Mouse (Mus musculus): ENCODE measurements at regions not wholly inside any gene's neighbourhood (a gene's known extent, or its start where the extent isn't known, plus 50 kb on each side); places are given as distances from the start of the nearest gene placed in this dataset.

- no peak for DNase-seq (ENCODE audit: low read depth)
These were observed 124.7 kb downstream of the Erv3 start for GRCm38 (mm10) chr2:131734740-131735378.

GRCm38 (mm10) chr2:131726533-131726932 lies 133.0 kb downstream of the Erv3 start:
- DNase-seq (ENCODE audit: low read depth), result no peak

- no peak for DNase-seq (ENCODE audit: low read depth)
These were observed 137.7 kb downstream of the Erv3 start for GRCm38 (mm10) chr2:131721631-131722545.

GRCm38 (mm10) chr2:131717561-131717960 lies 142.0 kb downstream of the Erv3 start:
- DNase-seq (ENCODE audit: low read depth), result no peak

GRCm38 (mm10) chr2:131716841-131717240 lies 142.7 kb downstream of the Erv3 start:
- DNase-seq (ENCODE audit: low read depth), result no peak

GRCm38 (mm10) chr2:131715381-131715780 lies 144.2 kb downstream of the Erv3 start:
- DNase-seq (ENCODE audit: low read depth), result no peak

GRCm38 (mm10) chr2:131711886-131712285 lies 147.7 kb downstream of the Erv3 start:
- DNase-seq (ENCODE audit: low read depth), result no peak

- DNase-seq (ENCODE audit: low read depth), result no peak
These were observed 144.5 kb upstream of the Adra1d start for GRCm38 (mm10) chr2:131706565-131706964.

- DNase-seq (ENCODE audit: low read depth), result no peak
These were observed 142.3 kb upstream of the Adra1d start for GRCm38 (mm10) chr2:131704406-131704805.

GRCm38 (mm10) chr2:131702146-131702545 lies 140.1 kb upstream of the Adra1d start:
- DNase-seq (ENCODE audit: low read depth), result no peak

GRCm38 (mm10) chr2:131699798-131700197 lies 137.7 kb upstream of the Adra1d start:
- no peak for DNase-seq (ENCODE audit: low read depth)

GRCm38 (mm10) chr2:131698008-131698965 lies 136.2 kb upstream of the Adra1d start:
- DNase-seq (ENCODE audit: low read depth), result no peak

- peak; percentile 21 for DNase-seq (ENCODE audit: low read depth)
These were observed 134.2 kb upstream of the Adra1d start for GRCm38 (mm10) chr2:131696307-131696706.

GRCm38 (mm10) chr2:131689996-131690395 lies 127.9 kb upstream of the Adra1d start:
- no peak for DNase-seq (ENCODE audit: low read depth)

- DNase-seq (ENCODE audit: low read depth), result no peak
These were observed 126.2 kb upstream of the Adra1d start for GRCm38 (mm10) chr2:131688282-131688681.

GRCm38 (mm10) chr2:131687449-131687848 lies 125.4 kb upstream of the Adra1d start:
- DNase-seq (ENCODE audit: low read depth), result no peak

- no peak for DNase-seq (ENCODE audit: low read depth)
These were observed 124.7 kb upstream of the Adra1d start for GRCm38 (mm10) chr2:131686748-131687147.

- DNase-seq (ENCODE audit: low read depth), result no peak
These were observed 123.2 kb upstream of the Adra1d start for GRCm38 (mm10) chr2:131685326-131685725.

GRCm38 (mm10) chr2:131683734-131684133 lies 121.7 kb upstream of the Adra1d start:
- DNase-seq (ENCODE audit: low read depth), result no peak

GRCm38 (mm10) chr2:131678484-131678883 lies 116.4 kb upstream of the Adra1d start:
- DNase-seq (ENCODE audit: low read depth), result no peak

- no peak for DNase-seq (ENCODE audit: low read depth)
These were observed 114.7 kb upstream of the Adra1d start for GRCm38 (mm10) chr2:131676736-131677135.

- DNase-seq (ENCODE audit: low read depth), result no peak
These were observed 112.8 kb upstream of the Adra1d start for GRCm38 (mm10) chr2:131674872-131675271.
